Mouse (Mus musculus): Measurements from ENCODE around the gene Ppp1r12a. TPM values are rescaled to one million over a fixed set of nuclear protein-coding genes. Genes with fewer than 3 reads are reported as not detected.

The Ppp1r12a gene
- polyA plus RNA-seq, 1 experiment: 18.1 TPM

DNA sequence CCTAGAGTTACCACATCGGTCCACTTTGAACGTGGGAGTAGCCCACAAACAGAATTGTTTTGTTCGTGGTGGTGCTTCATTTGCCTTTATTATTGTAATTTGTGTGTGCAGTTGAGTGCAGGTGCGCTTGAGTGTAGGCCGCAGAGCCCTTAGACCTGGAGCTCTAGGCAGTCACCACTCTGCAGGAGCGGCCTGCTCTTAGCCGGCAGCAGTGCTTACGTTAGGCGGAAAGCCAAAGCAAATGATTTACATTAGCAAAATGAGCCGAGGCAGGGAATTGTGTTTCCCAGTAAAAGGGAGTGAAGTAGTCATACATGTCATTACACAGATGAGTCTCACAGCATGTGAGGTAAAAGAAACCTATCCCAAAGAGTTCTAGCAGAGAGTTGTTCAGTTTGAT, 77.1 kb downstream of the Ppp1r12a start:
- TF ChIP-seq CTCF (conservative IDR thresholded peaks at IDR 0.05; ENCODE audit: insufficient read depth, insufficient read length, low read depth, low read length) (no peak), POLR2A (IDR thresholded peaks at IDR 0.05; ENCODE audit: low read depth, low read length) (no peak)
- Histone ChIP-seq H3K36me3 (ENCODE audit: control insufficient read depth, insufficient read depth, low read length) (peaks cover 6% of the 10 kb centered on the region), H3K27ac (ENCODE audit: insufficient read depth, low read depth, low read length) (no peak overlapping the region), H3K4me3 (ENCODE audit: insufficient read depth, low read depth, low read length) (no peak overlapping the region), H3K4me1 (ENCODE audit: control insufficient read depth, insufficient read depth, low read length) (no peaks in the 10 kb centered on the region), H3K27me3 (replicated peaks; ENCODE audit: control insufficient read depth, insufficient read depth, low read length) (no peaks in the 10 kb centered on the region)
- peak; percentile 7 for DNase-seq
- WGBS: 52% methylated on average over 10 of the region's 10 CpGs

DNA sequence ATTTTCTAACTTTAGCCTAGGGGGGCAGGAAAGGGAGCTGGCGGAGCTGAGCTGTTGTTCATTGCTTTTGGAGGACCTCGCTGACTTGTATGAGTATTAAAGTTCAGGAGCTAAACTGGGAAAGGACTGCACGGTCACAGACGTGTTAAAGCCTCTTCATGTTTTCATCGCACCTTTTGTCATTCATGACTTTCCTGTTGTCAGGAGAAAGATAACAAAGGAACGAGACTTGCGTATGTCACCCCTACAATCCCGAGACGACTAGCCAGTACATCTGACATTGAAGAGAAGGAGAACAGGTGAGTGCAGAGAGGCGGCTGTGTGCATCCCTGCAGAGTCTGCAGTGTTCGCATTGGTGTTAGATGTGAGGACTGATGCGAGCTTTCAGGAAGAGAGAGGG, 88.7 kb downstream of the Ppp1r12a start:
- 88% methylated on average over 12 of the region's 12 CpGs for WGBS
- Histone ChIP-seq H3K4me3 (ENCODE audit: insufficient read depth, low read depth, low read length) (no peak overlapping the region), H3K36me3 (ENCODE audit: control insufficient read depth, insufficient read depth, low read length) (no peaks in the 10 kb centered on the region; the same call in none of the 2 replicates), H3K27me3 (replicated peaks; ENCODE audit: control insufficient read depth, insufficient read depth, low read length) (no peaks in the 10 kb centered on the region), H3K4me1 (ENCODE audit: control insufficient read depth, insufficient read depth, low read length) (no peaks in the 10 kb centered on the region), H3K27ac (ENCODE audit: insufficient read depth, low read depth, low read length) (no peak overlapping the region)
- TF ChIP-seq POLR2A (IDR thresholded peaks at IDR 0.05; ENCODE audit: low read depth, low read length) (no peak), CTCF (conservative IDR thresholded peaks at IDR 0.05; ENCODE audit: insufficient read depth, insufficient read length, low read depth, low read length) (no peak)
- DNase-seq: no peak

DNA sequence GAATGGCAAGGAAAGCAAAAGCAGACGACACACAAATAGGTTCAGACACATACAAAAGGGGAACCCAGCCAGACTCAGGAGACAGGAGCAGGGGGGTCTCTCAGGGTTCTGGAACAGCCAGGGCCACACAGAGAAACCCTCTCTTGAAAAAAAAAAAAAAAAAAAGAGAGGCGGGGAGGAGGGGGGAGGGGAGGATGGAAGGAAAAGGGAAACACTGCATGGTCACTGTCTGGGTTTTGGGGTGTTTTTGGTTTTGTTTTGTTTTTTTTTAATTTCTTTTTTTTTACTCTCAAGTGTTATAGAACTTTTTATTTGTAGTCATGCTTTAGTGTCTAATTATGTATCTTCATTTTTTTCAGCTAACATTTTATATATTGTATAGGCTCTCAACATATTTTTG, 89.2 kb downstream of the Ppp1r12a start:
- Histone ChIP-seq H3K4me3 (ENCODE audit: insufficient read depth, low read depth, low read length) (no peak overlapping the region), H3K4me1 (ENCODE audit: control insufficient read depth, insufficient read depth, low read length) (no peaks in the 10 kb centered on the region), H3K27ac (ENCODE audit: insufficient read depth, low read depth, low read length) (no peak overlapping the region), H3K36me3 (ENCODE audit: control insufficient read depth, insufficient read depth, low read length) (no peaks in the 10 kb centered on the region; the same call in none of the 2 replicates), H3K27me3 (replicated peaks; ENCODE audit: control insufficient read depth, insufficient read depth, low read length) (no peaks in the 10 kb centered on the region)
- TF ChIP-seq CTCF (conservative IDR thresholded peaks at IDR 0.05; ENCODE audit: insufficient read depth, insufficient read length, low read depth, low read length) (no peak), POLR2A (IDR thresholded peaks at IDR 0.05; ENCODE audit: low read depth, low read length) (no peak)
- DNase-seq: no peak
- WGBS: 67% methylated on average over 2 of the region's 2 CpGs

DNA sequence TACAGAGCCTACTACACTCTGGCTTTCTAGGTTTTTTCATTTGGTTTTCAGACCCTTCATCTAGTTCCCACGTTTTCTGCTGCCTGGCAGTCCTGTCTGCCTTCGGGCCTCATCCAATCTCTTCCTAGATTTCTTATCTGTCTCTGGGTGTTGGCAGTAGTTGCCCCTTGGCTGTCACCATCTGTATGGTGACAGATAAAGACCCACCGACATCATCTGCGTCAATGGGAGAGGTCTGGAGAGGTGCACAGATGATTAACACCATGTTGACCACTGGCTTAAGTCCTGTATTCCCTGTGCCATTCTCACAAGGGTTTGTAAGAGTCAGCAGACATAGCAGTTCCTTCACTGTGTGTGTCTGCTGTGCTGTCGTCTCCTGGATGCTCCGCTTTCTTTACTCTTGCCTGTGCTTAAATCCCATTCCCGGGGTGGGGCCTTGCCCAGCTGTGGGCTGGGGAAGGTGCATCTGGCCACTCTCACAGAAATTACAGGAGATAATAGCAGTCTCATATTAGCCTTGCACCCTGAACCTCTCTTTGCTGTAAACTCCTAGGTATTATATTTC, 93.9 kb downstream of the Ppp1r12a start:
- 87% methylated on average over 7 of the region's 7 CpGs for WGBS
- H3K4me3 ChIP-seq (ENCODE audit: insufficient read depth, low read depth, low read length): no peak overlapping the region
- H3K4me1 ChIP-seq (ENCODE audit: control insufficient read depth, insufficient read depth, low read length): no peaks in the 10 kb centered on the region
- DNase-seq: no peak
- TF ChIP-seq CTCF (conservative IDR thresholded peaks at IDR 0.05; ENCODE audit: insufficient read depth, insufficient read length, low read depth, low read length) (no peak), POLR2A (IDR thresholded peaks at IDR 0.05; ENCODE audit: low read depth, low read length) (no peak)
- H3K27me3 ChIP-seq (replicated peaks; ENCODE audit: control insufficient read depth, insufficient read depth, low read length): no peaks in the 10 kb centered on the region
- H3K36me3 ChIP-seq (ENCODE audit: control insufficient read depth, insufficient read depth, low read length): no peaks in the 10 kb centered on the region; the same call in none of the 2 replicates
- H3K27ac ChIP-seq (ENCODE audit: insufficient read depth, low read depth, low read length): no peak overlapping the region

DNA sequence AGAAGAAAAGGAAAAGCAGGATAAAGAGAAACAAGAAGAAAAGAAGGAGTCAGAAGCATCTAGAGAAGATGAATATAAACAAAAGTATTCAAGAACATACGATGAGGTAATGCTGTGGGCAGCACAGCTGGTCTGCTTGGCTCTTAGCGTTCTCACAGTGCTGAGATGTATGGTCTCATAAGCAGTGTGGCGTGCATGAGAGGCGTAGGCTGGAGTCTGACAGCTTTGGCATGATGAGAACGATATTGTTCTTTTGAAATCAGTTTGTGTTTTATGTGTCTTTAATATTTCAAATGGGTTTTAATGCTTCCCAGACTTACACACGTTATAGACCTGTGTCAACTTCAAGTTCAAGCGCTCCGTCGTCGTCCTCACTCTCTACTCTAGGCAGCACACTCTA, 98.9 kb downstream of the Ppp1r12a start:
- peaks cover 9% of the 10 kb centered on the region for H3K36me3 ChIP-seq (ENCODE audit: control insufficient read depth, insufficient read depth, low read length)
- DNase-seq: no peak
- WGBS: 92% methylated on average over 10 of the region's 10 CpGs
- no peak overlapping the region for H3K27ac ChIP-seq (ENCODE audit: insufficient read depth, low read depth, low read length)
- H3K4me1 ChIP-seq (ENCODE audit: control insufficient read depth, insufficient read depth, low read length): no peaks in the 10 kb centered on the region
- H3K4me3 ChIP-seq (ENCODE audit: insufficient read depth, low read depth, low read length): no peak overlapping the region
- TF ChIP-seq CTCF (conservative IDR thresholded peaks at IDR 0.05; ENCODE audit: insufficient read depth, insufficient read length, low read depth, low read length): no peak
- TF ChIP-seq POLR2A (IDR thresholded peaks at IDR 0.05; ENCODE audit: low read depth, low read length): no peak
- H3K27me3 ChIP-seq (replicated peaks; ENCODE audit: control insufficient read depth, insufficient read depth, low read length): no peaks in the 10 kb centered on the region

DNA sequence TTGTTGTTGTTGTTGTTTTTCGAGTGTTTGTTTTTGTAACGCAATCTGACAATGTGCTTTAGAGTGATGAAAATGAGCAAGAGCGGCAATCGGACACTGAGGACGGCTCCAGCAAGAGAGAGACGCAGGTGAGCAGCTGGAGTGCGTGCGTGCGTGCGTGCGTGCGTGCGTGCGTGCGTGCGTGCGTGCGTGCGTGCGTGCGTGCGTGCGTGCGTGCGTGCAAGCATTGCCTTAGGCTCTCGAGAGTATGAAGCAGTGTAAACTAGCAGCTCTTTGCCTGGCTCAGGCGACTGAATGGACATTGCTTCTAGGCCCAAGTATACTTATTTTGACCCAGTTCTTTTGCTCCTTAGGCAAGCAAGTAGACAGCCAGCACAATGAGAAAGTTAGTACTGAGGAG, 102.6 kb downstream of the Ppp1r12a start:
- no peaks in the 10 kb centered on the region for H3K27me3 ChIP-seq (replicated peaks; ENCODE audit: control insufficient read depth, insufficient read depth, low read length)
- no peak for DNase-seq
- no peak overlapping the region for H3K27ac ChIP-seq (ENCODE audit: insufficient read depth, low read depth, low read length)
- no peak overlapping the region for H3K4me3 ChIP-seq (ENCODE audit: insufficient read depth, low read depth, low read length)
- no peak for TF ChIP-seq CTCF (conservative IDR thresholded peaks at IDR 0.05; ENCODE audit: insufficient read depth, insufficient read length, low read depth, low read length)
- no peak for TF ChIP-seq POLR2A (IDR thresholded peaks at IDR 0.05; ENCODE audit: low read depth, low read length)
- H3K4me1 ChIP-seq (ENCODE audit: control insufficient read depth, insufficient read depth, low read length): no peaks in the 10 kb centered on the region
- peaks cover 13% of the 10 kb centered on the region for H3K36me3 ChIP-seq (ENCODE audit: control insufficient read depth, insufficient read depth, low read length)
- WGBS: 82% methylated on average over 27 of the region's 27 CpGs

DNA sequence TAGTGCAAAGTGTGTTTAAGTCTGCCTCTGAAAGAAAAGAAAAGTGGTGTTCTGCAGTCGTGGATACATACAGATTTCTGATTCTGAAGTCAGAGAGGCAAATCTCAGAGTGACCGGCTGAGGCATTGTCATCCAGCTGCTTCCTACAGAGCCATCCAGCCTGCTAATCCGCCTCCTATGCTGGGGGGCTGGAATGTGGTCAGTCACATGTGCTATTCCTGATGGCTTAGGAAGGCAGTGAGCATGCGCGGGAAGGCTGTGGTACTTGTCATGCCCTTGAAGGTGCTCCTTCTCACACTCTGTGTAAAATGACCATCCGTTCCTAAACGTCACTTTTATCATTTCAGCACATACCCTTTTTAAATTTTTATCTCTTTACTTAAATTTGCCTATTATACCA, 109.2 kb downstream of the Ppp1r12a start:
- Histone ChIP-seq H3K36me3 (ENCODE audit: control insufficient read depth, insufficient read depth, low read length) (peaks cover 9% of the 10 kb centered on the region; the same call in 1 of the 2 replicates), H3K4me3 (ENCODE audit: insufficient read depth, low read depth, low read length) (no peak overlapping the region), H3K27ac (ENCODE audit: insufficient read depth, low read depth, low read length) (no peak overlapping the region), H3K27me3 (replicated peaks; ENCODE audit: control insufficient read depth, insufficient read depth, low read length) (no peaks in the 10 kb centered on the region), H3K4me1 (ENCODE audit: control insufficient read depth, insufficient read depth, low read length) (no peaks in the 10 kb centered on the region)
- no peak for TF ChIP-seq POLR2A (IDR thresholded peaks at IDR 0.05; ENCODE audit: low read depth, low read length)
- TF ChIP-seq CTCF (conservative IDR thresholded peaks at IDR 0.05; ENCODE audit: insufficient read depth, insufficient read length, low read depth, low read length): no peak
- no peak for DNase-seq
- 89% methylated on average over 7 of the region's 7 CpGs for WGBS

Measured in kidney, adult 2 months (tissue).